Mouse (Mus musculus): ENCODE data around the gene Nat8l.

The Nat8l gene

GRCm38 (mm10) chr5:34002636-34003035 is 6.9 kb downstream of the Nat8l start:
- no peak for DNase-seq (ENCODE audit: low read depth, low spot score)

GRCm38 (mm10) chr5:34004618-34005017 is 8.8 kb downstream of the Nat8l start:
- no peak for DNase-seq (ENCODE audit: low read depth, low spot score)

GRCm38 (mm10) chr5:34006832-34007231 is 11.0 kb downstream of the Nat8l start:
- no peak for DNase-seq (ENCODE audit: low read depth, low spot score)

GRCm38 (mm10) chr5:34007392-34007941 is 11.7 kb downstream of the Nat8l start:
- no peak for DNase-seq (ENCODE audit: low read depth, low spot score)

- peak; percentile 49 for DNase-seq (ENCODE audit: low read depth, low spot score)
These were observed 18.9 kb downstream of the Nat8l start for GRCm38 (mm10) chr5:34014652-34015051.

- DNase-seq (ENCODE audit: low read depth, low spot score): no peak
These were observed 23.2 kb downstream of the Nat8l start for GRCm38 (mm10) chr5:34018968-34019367.

GRCm38 (mm10) chr5:34030101-34030500 is 34.3 kb downstream of the Nat8l start:
- no peak for DNase-seq (ENCODE audit: low read depth, low spot score)

- DNase-seq (ENCODE audit: low read depth, low spot score): no peak
These were observed 35.2 kb downstream of the Nat8l start for GRCm38 (mm10) chr5:34031022-34031421.

GRCm38 (mm10) chr5:34032520-34032919 is 36.7 kb downstream of the Nat8l start:
- peak; percentile 47 for DNase-seq (ENCODE audit: low read depth, low spot score)

Measured in 3T3-L1 (cell line).